Mouse (Mus musculus) thymus, adult 2 months (tissue): ENCODE data around the gene Gm20388.

Experiments
- CTCF ChIP-seq: fragments of 200-500 bp; IDR thresholded peaks from 2 replicates; pipeline ENCODE4 v1.5.1; 2012; ENCODE audit warnings: mild to moderate bottlenecking, control low read depth, low read length, moderate library complexity, borderline replicate concordance; ENCODE audit not compliant: control insufficient read depth, poor library complexity, insufficient read depth; ENCODE audit errors: extremely low read depth
- POLR2A ChIP-seq: fragments of 200-500 bp; IDR thresholded peaks from 2 replicates; pipeline ENCODE4 v1.6.1; 2012; ENCODE audit warnings: mild to moderate bottlenecking, low read length, control low read depth, moderate library complexity; ENCODE audit not compliant: control insufficient read depth, poor library complexity, insufficient read depth; ENCODE audit errors: extremely low read depth

GRCm38 (mm10) chr8:123536242-123536989, 3625.8 kb downstream of the Gm20388 start:
- TF ChIP-seq CTCF (no peak), POLR2A (no peak)
